Mouse (Mus musculus): ENCODE data around the gene Adh6a.
"Not testable (repeated sequence)": the region's sequence is repeated elsewhere in the genome, so short reads cannot be mapped to it uniquely, and the experiment has no call there.

Gene Adh6a

DNA sequence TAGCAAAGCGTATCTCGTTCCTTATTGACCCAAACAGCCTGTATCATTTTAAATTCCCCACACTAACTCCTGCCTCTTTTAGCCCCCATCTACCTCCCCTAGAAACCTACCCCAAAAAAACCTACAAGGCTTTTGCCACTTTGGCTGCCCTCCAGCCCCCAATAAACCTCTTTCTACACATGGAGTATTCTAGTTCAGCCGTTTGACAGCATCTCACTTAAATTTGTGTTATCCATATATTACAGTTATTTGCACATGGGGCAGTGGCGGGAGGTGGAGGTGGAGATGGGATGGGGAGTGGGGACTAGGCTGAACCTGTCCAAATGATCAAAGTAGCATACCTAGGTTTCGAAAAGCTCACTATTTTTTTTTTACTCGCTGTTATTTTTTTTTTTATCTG lies 12.4 kb downstream of the Adh6a start:
- no peak for DNase-seq (ENCODE audit: low spot score)

DNA sequence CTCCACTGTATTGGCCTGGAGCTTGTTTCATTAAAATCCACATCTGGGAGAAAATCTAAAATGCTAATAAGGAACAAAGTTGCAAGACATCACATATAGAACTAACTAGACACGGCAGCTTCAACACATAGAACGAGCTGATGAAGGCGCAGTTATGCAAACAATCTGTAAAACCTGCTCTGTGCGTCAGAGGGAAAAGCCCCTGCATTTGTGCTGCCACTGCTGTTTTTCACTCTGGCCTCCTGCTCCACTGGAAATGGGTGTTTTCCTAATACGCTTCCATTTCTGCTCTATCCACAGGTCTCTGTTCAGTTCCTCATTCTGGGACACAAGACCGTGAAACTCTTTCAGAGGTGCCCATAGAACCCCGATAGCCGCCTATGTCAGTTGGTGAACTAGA lies 20.8 kb downstream of the Adh6a start:
- DNase-seq (ENCODE audit: low spot score) = no peak

DNA sequence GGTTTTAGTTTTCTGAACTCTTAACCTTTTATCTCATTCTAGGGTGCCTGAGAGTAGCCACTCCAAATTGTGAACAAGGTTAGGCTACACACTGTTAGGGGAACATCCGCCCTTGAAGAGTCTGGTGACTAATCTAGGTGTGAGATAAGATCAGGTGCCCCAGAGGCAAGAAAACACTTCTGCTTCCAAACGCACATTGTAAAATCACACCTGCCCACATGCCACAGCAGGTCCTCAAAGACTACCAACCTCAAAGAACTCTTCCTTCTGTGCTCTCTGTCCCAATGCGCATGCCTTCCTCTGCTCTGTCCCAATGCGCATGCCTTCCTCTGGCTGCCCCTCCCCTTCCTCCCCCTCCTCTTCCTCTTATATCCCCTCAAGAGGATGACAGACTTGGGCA lies 21.2 kb downstream of the Adh6a start:
- DNase-seq (ENCODE audit: low spot score) = peak; percentile 1

DNA sequence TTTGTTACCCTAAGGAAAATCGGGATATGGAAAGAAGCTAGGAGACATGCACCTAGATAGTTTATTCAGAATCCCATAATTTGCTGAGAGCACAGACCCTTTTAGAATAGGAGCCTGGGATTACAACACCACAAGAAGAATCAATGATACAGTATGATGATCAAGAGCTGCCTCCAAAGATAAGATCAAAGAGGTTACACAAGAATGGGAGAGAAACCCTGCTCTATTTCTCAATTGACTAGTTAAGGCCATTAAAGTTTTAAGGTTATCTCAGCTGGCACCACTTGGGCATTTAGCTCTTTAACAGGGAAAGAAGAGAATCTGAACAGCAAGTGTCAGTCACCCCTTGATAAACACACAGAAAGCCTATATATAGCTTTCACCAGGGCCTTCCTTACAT lies 22.5 kb downstream of the Adh6a start:
- DNase-seq (ENCODE audit: low spot score) = no peak

- DNase-seq (ENCODE audit: low spot score) = no peak
Measured at GRCm38 (mm10) chr3:138336104-138336754, 23.1 kb downstream of the Adh6a start.

- DNase-seq (ENCODE audit: low spot score) = no peak
Measured at GRCm38 (mm10) chr3:138341471-138341870, 28.4 kb downstream of the Adh6a start, which contains the start of gene Adh6b. TSS of gene Adh6b (plus strand) at chr3:138341775.

DNA sequence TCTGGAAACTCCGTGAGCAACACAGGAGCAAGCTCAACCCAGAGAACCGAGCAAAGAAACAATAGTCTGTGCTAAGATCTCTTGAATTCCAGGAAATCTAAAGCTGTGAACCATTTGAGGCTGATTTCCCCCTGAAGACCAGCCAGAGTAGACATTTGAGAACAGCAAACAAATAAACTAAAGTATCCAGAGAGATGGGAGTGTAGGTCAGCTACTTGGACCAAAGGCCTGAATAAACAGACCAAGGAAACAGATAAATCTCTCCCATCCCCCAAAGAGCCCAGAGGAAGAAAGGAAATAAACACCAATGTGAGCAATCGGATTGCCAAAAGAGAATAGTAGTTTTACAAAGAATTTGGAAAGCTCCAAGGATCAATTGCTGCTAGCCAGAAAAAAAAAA lies 34.0 kb downstream of the Adh6a start:
- no peak for DNase-seq (ENCODE audit: low spot score)

GRCm38 (mm10) chr3:138352012-138352809 lies 39.1 kb downstream of the Adh6a start:
- no peak for DNase-seq (ENCODE audit: low spot score)

GRCm38 (mm10) chr3:138358856-138359255 lies 45.8 kb downstream of the Adh6a start:
- DNase-seq (ENCODE audit: low spot score) = no peak

GRCm38 (mm10) chr3:138360721-138361120 lies 47.6 kb downstream of the Adh6a start:
- no peak for DNase-seq (ENCODE audit: low spot score)

- DNase-seq (ENCODE audit: low spot score) = no peak
Measured at GRCm38 (mm10) chr3:138362920-138363319, 49.8 kb downstream of the Adh6a start.

DNA sequence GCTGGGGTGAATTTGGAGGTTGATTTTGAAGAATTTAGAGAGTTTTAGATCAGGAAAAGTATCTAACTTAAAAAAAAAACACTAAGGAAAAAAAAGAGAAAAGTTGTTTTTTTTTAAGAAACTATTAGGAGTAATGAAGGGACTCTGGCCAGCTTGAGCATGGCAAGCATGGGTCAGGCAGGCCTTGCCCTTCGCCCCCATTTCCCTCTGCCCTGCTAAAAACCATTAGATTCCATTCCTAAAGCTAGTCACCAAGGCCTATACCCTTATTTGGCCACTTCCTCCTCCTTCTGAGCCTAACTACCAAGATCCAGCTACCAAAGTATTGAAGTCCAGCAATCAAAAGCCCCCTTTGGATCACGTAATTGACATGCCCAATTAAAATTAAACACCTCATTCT lies 53.1 kb downstream of the Adh6a start:
- DNase-seq (ENCODE audit: low spot score) = no peak

GRCm38 (mm10) chr3:138369546-138369945 lies 56.5 kb downstream of the Adh6a start:
- DNase-seq (ENCODE audit: low spot score) = no peak

DNA sequence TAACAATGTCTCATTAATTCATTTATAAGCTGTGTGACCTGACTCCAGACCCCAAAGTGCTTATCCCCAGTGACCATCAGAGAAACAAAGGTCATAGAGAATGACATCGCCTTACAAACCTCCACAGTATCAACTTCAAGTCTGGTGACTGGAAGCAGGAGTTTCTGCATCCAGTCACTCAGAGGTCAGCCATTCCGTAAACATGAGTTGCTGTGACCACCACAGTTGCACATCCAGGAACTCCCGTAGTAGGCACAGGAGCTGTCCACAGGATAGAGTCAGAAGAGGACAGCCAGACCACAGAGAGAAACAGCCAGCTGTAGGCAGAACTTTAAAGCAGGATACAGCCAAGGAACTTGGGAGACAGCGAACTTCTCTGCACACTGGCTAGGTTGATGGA lies 57.2 kb downstream of the Adh6a start:
- DNase-seq (ENCODE audit: low spot score) = not testable (repeated sequence)

GRCm38 (mm10) chr3:138373920-138374319 lies 60.8 kb downstream of the Adh6a start:
- no peak for DNase-seq (ENCODE audit: low spot score)

DNA sequence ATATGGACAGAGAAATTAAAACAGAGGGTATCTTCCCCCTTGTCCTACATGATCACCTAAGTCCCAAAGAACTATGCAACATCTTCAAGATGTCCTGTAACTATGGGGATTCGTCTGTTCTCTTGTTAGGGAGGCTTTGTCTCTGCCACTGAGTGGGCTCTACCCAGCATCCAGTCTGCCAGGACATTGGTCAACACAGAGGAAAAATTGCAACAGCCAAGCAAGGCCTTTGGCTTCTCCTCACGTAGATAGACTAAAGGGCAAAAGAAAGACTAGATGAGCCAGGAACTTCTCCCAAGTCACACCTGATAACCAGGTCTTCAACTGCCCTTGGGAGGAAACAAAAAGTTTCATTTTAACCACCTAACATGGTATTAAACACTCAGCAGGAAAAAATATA lies 62.1 kb downstream of the Adh6a start:
- DNase-seq (ENCODE audit: low spot score) = no peak

All from T-cell, adult 2 months (primary cell).